Mouse (Mus musculus): ENCODE results near the gene Lrrc55. TPM values are rescaled to one million over a fixed set of nuclear protein-coding genes. Genes with fewer than 3 reads are reported as not detected.
A peak's percentile ranks its signal among the peaks of the same experiment; 100 is the strongest.
"Not testable (repeated sequence)": the region's sequence is repeated elsewhere in the genome, so short reads cannot be mapped to it uniquely, and the experiment has no call there.

Lrrc55 gene
- 1 to 10 TPM; 3.9 to 7.3 TPM for total RNA-seq (2021)
- long read RNA-seq, experiment 1 = 0 reads
- long read RNA-seq, experiment 2 = 0 reads

GRCm38 (mm10) chr2:85196901-85197300, at the start of gene Lrrc55:
Gene Lrrc55 (minus strand): TSS chr2:85197197.
- intact Hi-C loops (cut with DNase I; ENCODE audit: low total_unique reads) = no loop called here
- DNase-seq = no peak

- DNase-seq = peak; percentile 78
- intact Hi-C loops (cut with DNase I; ENCODE audit: low total_unique reads) = loop anchor here (10.0 kb wide), 1 partner anchor 222 kb away; no protein-coding TSS in a partner anchor
Observed at GRCm38 (mm10) chr2:85246506-85247082, 49.6 kb upstream of the Lrrc55 start.

- DNase-seq = no peak
- intact Hi-C loops (cut with DNase I; ENCODE audit: low total_unique reads) = loop anchor here (2.0 to 10.0 kb wide), 2 partner anchors 123 to 221 kb away; no protein-coding TSS in a partner anchor
Observed at GRCm38 (mm10) chr2:85245737-85246136, 48.7 kb upstream of the Lrrc55 start.

GRCm38 (mm10) chr2:85238068-85238667, 41.2 kb upstream of the Lrrc55 start:
- DNase-seq = no peak
- intact Hi-C loops (cut with DNase I; ENCODE audit: low total_unique reads) = no loop called here

GRCm38 (mm10) chr2:85237231-85237630, 40.2 kb upstream of the Lrrc55 start:
- DNase-seq; intact Hi-C loops (cut with DNase I; ENCODE audit: low total_unique reads): not testable (repeated sequence)

GRCm38 (mm10) chr2:85230771-85231511, 33.9 kb upstream of the Lrrc55 start:
- intact Hi-C loops (cut with DNase I; ENCODE audit: low total_unique reads) = no loop called here
- no peak for DNase-seq

GRCm38 (mm10) chr2:85229606-85230005, 32.6 kb upstream of the Lrrc55 start:
- intact Hi-C loops (cut with DNase I; ENCODE audit: low total_unique reads) = no loop called here
- no peak for DNase-seq

- no peak for DNase-seq
- intact Hi-C loops (cut with DNase I; ENCODE audit: low total_unique reads) = no loop called here
Observed at GRCm38 (mm10) chr2:85227816-85228335, 30.9 kb upstream of the Lrrc55 start.

GRCm38 (mm10) chr2:85224221-85225179, 27.5 kb upstream of the Lrrc55 start:
- no peak for DNase-seq
- intact Hi-C loops (cut with DNase I; ENCODE audit: low total_unique reads) = no loop called here

GRCm38 (mm10) chr2:85216606-85217005, 19.6 kb upstream of the Lrrc55 start:
- intact Hi-C loops (cut with DNase I; ENCODE audit: low total_unique reads) = no loop called here
- no peak for DNase-seq

GRCm38 (mm10) chr2:85213746-85214145, 16.7 kb upstream of the Lrrc55 start:
- intact Hi-C loops (cut with DNase I; ENCODE audit: low total_unique reads) = no loop called here
- DNase-seq = no peak

GRCm38 (mm10) chr2:85209301-85209700, 12.3 kb upstream of the Lrrc55 start:
- DNase-seq = no peak
- intact Hi-C loops (cut with DNase I; ENCODE audit: low total_unique reads) = no loop called here

GRCm38 (mm10) chr2:85205170-85205569, 8.2 kb upstream of the Lrrc55 start:
- intact Hi-C loops (cut with DNase I; ENCODE audit: low total_unique reads) = no loop called here
- DNase-seq = no peak

- intact Hi-C loops (cut with DNase I; ENCODE audit: low total_unique reads) = no loop called here
- DNase-seq = peak; percentile 11
Observed at GRCm38 (mm10) chr2:85198011-85198965, 1.3 kb upstream of the Lrrc55 start.

GRCm38 (mm10) chr2:85194566-85194965, 2.4 kb downstream of the Lrrc55 start:
- DNase-seq = no peak

GRCm38 (mm10) chr2:85187582-85188151, 9.3 kb downstream of the Lrrc55 start:
- intact Hi-C loops (cut with DNase I; ENCODE audit: low total_unique reads) = no loop called here
- no peak for DNase-seq

More at GRCm38 (mm10) chr2:85194566-85194965, 2.4 kb downstream of the Lrrc55 start:
- intact Hi-C loops (cut with DNase I; ENCODE audit: low total_unique reads) = no loop called here

GRCm38 (mm10) chr2:85178139-85178800, 18.7 kb downstream of the Lrrc55 start:
- DNase-seq = no peak
- intact Hi-C loops (cut with DNase I; ENCODE audit: low total_unique reads) = no loop called here

Measured in gastrocnemius, postnatal 14 days (tissue).